Mouse (Mus musculus) thymus, postnatal 25 days (tissue): ENCODE data around the gene Cfap44.

Source experiments
- DNase-seq: peaks from one replicate; pipeline ENCODE4 v3.0.0; 2022

Gene Cfap44

GRCm38 (mm10) chr16:44394577-44395243 is at the start of gene Cfap44:
Gene Cfap44, plus strand, starts transcription at chr16:44394796.
- DNase-seq: peak; percentile 77

DNA sequence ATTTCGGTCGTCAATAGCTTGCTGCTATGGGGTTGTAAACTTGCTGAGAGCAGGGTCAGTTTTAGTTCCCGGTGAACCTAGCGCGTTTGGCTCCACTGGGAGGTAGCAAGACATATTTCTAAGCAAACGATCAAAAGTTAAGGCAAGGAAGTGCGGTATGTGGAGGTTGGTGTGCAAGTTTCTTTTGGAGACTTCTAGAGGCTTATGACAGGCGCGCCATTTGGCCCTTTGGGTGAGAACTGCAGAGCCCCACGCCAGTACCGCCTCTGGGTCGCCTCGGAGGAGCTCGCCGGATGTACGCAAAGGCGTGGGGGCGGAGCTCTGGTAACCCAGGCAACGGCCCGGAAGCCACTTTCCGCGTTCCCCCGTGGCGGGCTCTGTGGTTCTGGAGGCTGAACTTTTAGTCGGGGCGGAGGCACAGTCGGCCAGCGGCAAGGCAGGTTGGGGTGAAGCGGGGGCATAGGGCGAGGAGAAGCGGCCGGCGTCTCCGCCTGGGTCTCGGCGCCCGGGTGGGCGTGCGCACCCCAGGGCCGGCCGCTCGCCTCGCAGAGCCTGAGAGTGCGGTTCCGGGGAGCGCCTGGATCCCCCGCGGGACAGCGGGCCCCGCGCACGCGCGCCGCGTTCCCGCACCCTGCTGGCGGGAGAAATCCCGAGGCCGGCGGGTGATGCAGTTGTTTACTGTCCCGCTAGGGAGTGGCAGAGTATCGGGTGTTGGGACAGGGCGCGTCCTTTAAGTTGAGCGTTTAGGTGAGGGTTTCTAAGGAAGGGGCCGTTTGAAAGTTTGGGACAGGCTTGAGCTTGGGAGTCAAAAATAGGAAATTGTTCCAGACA is 47.3 kb upstream of the Cfap44 start, which contains the start of gene Spice1:
Gene Spice1, plus strand, starts transcription at position 51 of the 831 bp plus-strand sequence.
- peak; percentile 95 for DNase-seq

GRCm38 (mm10) chr16:44349801-44350397 is 44.7 kb upstream of the Cfap44 start:
- no peak for DNase-seq

DNA sequence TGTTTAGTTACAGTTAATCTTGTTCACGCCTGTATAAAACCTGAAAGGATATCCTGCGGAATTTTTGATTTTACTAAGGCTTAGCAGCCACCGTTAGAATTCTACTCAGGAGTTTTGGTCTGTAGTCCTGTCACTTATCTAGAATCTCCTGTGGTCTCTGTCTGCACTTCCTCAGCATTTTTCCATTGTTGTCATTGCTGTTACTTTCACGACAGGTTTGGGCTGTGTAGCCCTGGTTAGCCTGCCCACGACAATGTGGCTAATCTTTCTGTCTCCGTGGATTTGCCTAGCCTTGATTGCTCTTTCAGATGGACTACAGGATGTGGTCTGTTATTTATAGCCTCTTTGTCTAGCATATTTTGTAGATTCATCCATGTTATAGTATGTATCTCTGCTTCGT is 38.3 kb upstream of the Cfap44 start:
- DNase-seq: no peak

DNA sequence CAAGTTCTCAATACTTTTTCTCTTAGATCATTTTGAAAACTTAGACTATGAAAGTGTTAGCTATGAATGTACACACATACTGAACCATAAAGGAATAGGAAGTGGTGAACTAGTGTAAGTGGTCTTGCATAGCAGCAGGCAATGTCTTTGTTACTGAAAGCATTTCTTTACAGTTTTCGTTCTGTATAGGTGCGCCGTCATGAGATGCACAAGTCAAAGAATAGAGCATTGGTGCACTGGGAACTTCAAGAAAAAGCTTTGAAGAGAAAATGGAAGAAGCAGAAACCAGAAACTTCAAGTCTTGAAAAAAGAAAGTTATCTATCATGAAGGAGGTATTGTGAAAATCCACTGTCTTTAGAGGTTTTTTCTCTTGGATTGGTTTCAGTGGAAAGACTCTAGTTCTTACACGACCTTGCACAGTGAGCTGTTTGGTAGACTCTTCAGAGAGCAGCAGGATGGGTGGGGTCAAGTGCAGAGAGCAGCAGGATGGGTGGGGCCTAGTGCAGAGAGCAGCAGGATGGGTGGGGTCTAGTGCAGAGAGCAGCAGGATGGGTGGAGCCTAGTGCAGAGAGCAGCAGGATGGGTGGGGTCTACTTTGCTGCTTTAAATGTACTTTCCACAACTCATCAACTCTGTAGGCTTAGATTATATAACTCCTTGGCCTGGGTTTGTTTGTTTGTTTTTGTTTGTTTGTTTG is 36.9 kb upstream of the Cfap44 start:
- DNase-seq: peak; percentile 75

DNA sequence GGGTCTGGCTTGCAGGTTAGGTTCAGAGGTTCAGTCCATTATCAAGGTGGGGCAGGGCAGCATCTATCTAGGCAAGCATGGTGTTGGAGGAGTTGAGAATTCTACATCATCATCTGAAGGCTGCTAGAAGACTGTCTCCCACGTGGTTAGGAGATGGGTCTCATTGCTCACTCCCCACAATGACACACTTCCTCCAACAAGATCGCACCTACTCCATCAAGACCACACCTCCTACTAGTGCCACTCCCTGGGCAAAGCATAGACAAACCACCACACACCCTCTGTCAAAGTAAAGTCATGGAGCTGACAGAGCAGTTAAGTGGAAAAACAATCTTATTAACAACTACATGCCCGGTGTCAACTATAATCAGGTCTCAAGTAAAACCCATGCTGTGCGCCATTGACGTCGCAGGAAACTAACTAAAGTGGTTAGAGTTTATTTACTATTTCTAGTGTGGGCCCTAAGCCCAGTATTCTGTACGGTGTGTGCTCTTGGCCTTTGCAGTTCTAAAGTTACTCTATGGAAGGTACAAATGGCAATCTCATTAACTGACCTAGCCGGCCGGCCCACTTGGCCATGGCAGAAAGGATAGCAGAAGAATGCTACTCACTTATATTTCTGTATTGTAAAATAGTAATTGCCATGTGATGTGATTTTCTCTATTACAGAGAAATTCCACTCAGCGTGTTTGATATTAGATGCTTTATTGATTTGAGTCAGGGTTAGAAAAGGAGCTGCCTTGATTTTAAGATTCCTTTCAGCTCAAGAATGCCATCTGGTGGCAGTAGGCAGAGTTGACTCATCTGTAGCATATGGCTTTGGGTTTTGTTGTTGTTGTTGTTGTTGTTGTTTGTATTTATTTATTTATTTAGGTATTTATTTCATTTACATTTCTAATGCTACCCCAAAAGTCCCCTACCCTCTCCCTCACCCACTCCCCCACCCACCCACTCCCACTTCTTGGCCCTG is 32.4 kb upstream of the Cfap44 start:
- peak; percentile 34 for DNase-seq

GRCm38 (mm10) chr16:44365522-44365921 is 29.1 kb upstream of the Cfap44 start:
- DNase-seq: no peak

- no peak for DNase-seq
Measured at GRCm38 (mm10) chr16:44375459-44375858, 19.1 kb upstream of the Cfap44 start.

GRCm38 (mm10) chr16:44380006-44380405 is 14.6 kb upstream of the Cfap44 start:
- no peak for DNase-seq

- DNase-seq: no peak
Measured at GRCm38 (mm10) chr16:44381578-44381977, 13.0 kb upstream of the Cfap44 start.

- no peak for DNase-seq
Measured at GRCm38 (mm10) chr16:44383549-44383948, 11.0 kb upstream of the Cfap44 start.

- DNase-seq: no peak
Measured at GRCm38 (mm10) chr16:44384251-44384650, 10.3 kb upstream of the Cfap44 start.

- peak; percentile 19 for DNase-seq
Measured at GRCm38 (mm10) chr16:44391877-44392548, 2.6 kb upstream of the Cfap44 start.

DNA sequence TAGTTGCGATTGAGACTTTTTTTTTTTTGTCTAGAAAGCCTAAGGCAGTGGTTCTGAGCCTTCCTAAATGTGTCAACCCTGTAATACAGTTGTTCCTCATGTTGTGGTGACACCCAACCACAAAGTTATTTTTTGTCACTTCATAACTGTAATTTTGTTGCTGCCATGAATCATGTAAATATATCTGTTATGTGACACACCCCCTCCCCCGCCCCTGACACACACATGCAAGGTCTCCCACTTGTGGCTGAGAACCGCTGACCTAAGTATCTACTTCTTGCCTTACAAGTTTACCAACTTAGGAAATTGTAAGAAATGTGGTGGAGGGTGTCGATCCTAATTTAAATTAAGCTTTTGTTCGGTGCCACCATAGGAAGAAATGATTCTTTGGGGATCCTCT is 10.3 kb downstream of the Cfap44 start:
- no peak for DNase-seq

DNA sequence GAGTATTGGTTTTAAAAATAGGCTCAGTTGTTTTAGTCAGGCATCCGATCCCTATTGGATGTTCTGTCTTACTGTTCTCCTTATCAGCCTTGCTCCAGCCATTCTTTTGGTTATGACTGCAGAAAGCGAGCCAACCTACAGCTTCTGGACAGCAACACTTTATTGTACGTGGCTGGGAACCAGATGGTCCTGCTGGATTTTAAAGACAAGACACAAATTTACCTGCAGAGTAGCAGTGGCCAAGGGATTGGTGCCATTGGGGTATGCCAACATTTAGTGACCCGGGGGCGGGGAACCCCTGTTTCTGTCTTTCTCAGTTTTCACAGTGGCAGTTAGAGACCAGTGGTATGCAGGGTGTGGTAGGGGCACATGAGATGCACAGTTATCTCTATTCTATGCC is 12.6 kb downstream of the Cfap44 start:
- DNase-seq: no peak

DNA sequence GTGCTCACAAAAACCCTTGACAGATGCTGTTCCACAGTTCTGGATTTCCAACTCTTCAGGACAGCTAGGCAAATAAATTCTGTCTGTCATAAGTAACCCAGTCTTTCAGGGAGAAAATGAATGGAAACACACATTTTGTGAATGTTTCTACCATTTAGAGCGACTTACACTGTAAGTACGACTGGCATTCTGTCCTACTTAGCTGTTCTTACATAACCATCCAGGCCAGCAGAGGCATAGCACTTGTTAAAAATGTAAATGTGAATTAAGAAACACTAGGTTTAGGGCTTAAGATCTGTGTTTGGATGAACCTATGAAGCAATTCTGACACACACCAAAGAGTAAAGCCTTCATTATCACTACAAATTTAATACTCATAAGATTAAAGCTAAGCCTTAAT is 13.7 kb downstream of the Cfap44 start:
- no peak for DNase-seq

DNA sequence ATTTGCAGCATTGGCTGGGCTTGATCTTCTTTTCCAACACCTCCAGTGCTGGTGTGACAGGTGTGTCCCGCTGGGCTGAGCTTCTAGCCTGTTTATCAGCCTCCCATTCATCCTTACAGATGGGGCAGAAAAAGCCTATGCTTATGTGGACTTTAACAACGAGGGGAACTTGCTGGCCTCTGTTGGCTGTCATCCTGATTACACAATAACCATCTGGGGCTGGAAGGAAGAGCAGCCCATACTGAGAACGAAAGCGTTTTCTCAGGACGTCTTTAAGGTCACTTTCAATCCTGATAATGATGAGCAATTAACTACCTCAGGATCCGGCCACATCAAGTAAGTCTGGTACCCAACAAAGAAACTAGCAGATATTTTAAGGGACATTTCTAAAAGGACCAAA is 15.6 kb downstream of the Cfap44 start:
- no peak for DNase-seq

- no peak for DNase-seq
Measured at GRCm38 (mm10) chr16:44417596-44417995, 23.0 kb downstream of the Cfap44 start.

GRCm38 (mm10) chr16:44421735-44422134 is 27.1 kb downstream of the Cfap44 start:
- no peak for DNase-seq

DNA sequence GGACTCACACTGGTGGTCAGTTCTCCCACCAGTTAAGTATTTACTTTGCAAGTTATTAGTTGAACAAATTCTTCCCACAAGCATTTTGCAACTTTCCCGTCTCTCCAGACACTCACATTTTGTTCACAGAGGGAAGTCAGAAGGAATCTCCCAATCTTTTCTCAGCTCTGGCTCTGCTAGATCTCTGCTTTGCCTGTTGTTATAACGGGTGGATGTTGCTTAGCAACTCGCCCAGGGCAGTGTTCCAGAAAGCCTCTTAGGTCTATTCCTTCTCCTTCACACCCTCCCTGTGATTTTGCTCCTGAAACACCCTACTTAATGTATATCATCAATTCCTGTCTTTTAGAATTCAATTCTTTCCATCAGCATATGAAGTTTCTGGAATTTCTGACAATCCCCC is 28.9 kb downstream of the Cfap44 start:
- no peak for DNase-seq

DNA sequence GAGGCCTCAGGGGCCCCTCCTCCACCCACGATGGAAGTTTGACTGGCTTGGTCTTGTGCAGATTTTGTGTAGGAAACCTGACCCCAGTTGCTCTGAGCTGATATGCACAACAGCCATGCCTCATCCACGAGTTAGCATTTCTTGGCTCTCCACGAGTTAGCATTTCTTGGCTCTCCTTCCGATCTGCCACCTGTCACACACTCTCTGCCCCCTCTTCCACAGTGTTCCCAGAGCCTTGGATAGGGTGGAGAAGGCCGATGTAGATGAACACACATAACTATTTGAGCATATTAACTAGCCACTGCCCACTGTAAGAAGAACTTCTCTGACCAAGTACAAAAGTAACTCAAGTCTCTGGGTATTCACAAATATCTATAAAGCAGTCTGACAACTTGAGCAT is 33.9 kb downstream of the Cfap44 start:
- no peak for DNase-seq
